Mouse (Mus musculus) olfactory bulb, adult 2 months (tissue): ENCODE measurements around the gene Nsun5.

Experiments used
- CTCF ChIP-seq: fragments of 200-500 bp; IDR thresholded peaks from 2 replicates; pipeline ENCODE4 v1.5.1; 2012; ENCODE audit warnings: low read depth, mild to moderate bottlenecking, low read length, moderate library complexity; ENCODE audit not compliant: insufficient read depth
- POLR2A ChIP-seq: fragments of 200-500 bp; IDR thresholded peaks from 2 replicates; pipeline ENCODE4 v1.6.1; 2012; ENCODE audit warnings: mild to moderate bottlenecking, low read depth, low read length, moderate library complexity; ENCODE audit not compliant: insufficient read depth

- TF ChIP-seq CTCF (no peak), POLR2A (no peak)
Measured at GRCm38 (mm10) chr5:135346430-135346829, 23.3 kb upstream of the Nsun5 start.
